Mouse (Mus musculus): ENCODE measurements at regions not wholly inside any gene's neighbourhood (a gene's known extent, or its start where the extent isn't known, plus 50 kb on each side); places are given as distances from the start of the nearest gene placed in this dataset.
A peak's percentile ranks its signal among the peaks of the same experiment; 100 is the strongest.

DNA sequence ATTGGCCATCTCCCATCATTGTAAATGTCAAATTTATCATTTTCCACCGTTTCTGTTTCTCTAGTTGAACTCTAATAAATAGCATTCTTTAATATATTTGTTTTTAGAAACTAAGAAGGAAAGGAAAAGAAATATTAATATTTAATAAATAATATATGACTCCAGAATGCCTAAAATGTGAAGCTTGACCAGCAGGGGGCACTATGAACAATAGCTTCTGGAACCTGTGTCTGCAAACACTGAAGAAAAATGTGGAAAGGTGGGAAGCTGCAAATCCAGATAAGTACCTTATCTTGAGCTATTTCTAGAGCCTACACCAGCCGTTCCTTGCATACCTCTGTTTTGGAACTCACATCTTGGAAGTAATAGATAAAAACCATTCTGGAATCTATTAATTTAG lies 493.7 kb upstream of the Lingo2 start:
- DNase-seq (ENCODE audit: low spot score) = peak; percentile 16

DNA sequence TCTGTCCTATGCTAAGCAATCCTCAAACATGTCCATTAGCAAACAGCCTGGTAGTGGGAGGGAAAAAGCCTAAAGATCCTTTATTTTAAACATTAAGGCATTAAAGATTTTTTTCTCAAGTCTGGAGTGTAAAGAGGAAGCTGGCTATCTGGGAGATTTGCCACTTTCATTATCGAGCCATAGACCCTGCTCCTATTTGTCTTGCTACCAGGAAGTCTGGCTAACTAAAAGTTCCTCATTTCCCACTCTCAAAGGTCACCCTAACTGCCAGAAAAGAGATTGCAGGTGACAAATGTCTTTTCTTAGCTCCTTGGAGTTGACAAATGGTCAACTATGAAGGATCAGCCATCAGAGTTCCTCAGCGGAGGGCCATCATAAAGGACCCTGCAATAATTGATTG lies 461.2 kb upstream of the Lingo2 start:
- DNase-seq (ENCODE audit: low spot score) = no peak

DNA sequence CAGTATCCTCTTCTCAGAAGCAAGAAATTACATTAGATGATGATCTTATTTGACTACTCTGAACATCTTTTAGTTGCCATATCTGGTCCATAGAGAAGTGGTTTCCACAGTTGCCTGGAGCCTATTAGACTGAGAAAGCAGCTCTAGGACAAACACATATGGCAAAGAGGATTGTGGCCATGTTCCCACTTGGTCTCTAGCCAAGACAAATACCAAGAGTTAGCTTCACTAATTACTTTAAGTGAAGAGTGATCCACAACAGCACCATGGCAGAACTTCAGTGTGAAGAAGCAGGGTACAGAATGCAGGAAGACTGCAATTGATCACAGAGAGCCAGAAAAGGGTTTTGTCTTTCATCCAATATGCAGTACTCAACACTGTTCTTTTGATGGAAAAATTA lies 436.6 kb upstream of the Lingo2 start:
- no peak for DNase-seq (ENCODE audit: low spot score)

DNA sequence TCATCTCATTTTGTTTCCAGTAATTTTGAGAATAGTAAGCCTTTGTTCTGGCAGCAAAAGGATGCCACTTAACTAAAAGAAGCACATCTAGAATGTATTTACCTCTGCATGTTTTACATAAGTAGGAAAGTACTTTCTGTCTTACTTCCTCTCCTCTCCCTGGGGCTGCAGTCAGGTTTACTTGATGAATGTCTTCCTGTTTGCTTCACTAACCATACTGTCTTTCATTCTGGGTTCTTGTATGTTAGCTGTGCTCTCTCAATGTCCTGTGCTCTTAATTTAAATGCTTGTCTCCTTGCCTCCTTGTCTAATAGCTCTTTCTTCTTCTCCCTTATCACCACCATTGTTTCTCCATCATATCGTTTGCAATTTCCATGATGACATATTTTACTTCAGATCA lies 435.3 kb upstream of the Lingo2 start:
- DNase-seq (ENCODE audit: low spot score) = peak; percentile 3

DNA sequence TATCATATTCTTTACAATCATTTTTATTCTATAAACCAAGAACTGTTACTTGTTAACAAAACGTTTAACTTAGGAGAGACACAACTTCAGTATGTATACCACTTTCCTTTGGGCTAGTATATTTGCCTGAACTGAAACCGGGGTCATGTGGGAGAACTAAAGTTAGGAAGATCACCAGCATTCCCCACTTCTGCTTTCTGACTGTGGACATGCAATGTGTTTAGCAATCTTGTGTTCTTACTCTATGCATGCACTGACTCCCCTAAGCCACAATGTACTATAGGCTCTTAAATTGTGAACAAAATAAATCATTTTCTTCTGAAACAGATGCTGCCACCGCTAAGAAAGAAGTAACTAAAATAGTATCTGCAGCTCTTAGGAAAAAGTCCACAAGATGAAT lies 412.7 kb upstream of the Lingo2 start:
- no peak for DNase-seq (ENCODE audit: low spot score)

DNA sequence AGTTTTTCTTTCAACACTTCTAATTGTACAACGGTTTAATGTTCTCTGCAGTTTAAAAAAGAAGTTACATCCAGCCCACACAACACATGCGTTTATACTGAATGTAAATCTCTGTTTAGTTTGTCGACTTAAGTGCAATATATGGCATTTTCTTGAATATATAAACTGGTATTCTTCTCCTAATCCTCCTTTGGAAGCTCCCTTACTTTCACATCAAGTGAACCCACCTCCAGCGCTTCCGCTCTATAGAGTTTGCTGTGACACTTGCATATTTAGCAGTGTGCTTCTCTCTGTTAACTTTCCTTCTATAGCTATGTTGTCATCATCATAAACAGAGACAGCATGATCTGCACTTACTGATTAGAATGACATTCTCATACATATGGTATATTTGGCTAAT lies 409.7 kb upstream of the Lingo2 start:
- DNase-seq (ENCODE audit: low spot score) = no peak

DNA sequence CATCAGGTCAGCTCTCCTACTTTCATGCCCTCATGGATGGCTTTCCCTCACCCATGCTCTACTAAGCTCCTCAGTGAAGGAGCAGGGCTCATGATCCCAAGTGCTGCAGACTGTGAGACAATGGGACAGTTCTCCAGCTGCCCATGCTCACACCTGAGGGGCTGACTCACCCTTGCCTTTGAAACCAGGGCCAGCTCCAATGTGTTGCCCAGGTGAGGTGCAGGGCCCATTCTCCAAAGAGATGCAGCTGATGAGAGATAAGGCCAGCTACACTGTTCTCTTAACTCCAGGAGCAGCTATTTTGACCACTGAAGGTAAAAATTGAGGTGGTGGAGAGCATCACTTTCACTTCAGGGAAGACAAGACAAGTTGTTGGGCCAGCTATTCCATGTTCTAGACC lies 386.8 kb upstream of the Lingo2 start:
- no peak for DNase-seq (ENCODE audit: low spot score)
